Mouse (Mus musculus) intestine, postnatal 0 days (tissue): Measurements from ENCODE around the gene Plch2. TPM values are rescaled to one million over a fixed set of nuclear protein-coding genes. Genes with fewer than 3 reads are reported as not detected.

Source experiments
- ATAC-seq: fragments of 200-750 bp; cut with Nextera tagmentation; 2 replicates; pipeline ENCODE4 v1.8.0; 2017; ENCODE audit warnings: mild to moderate bottlenecking, moderate TSS enrichment, moderate library complexity
- H3K27ac ChIP-seq: fragments of 300-500 bp; sonication (generic); 2 replicates; pipeline ENCODE4 v1.5.1; 2014; ENCODE audit warnings: mild to moderate bottlenecking, low read depth, low read length, moderate library complexity
- H3K27me3 ChIP-seq: fragments of 300-500 bp; sonication (generic); replicated peaks from 2 replicates; pipeline ENCODE4 v1.6.1; 2014; ENCODE audit warnings: low read length, mixed read lengths; ENCODE audit not compliant: control insufficient read depth, insufficient read depth
- H3K36me3 ChIP-seq: fragments of 300-500 bp; sonication (generic); 2 replicates; pipeline ENCODE4 v1.6.1; 2014; ENCODE audit warnings: mild to moderate bottlenecking, moderate library complexity; ENCODE audit not compliant: control insufficient read depth, insufficient read depth
- H3K4me1 ChIP-seq: fragments of 300-500 bp; sonication (generic); replicated peaks from 2 replicates; pipeline ENCODE4 v1.6.1; 2014; ENCODE audit warnings: antibody characterized with exemption, low read length, mixed read lengths; ENCODE audit not compliant: control insufficient read depth, insufficient read depth
- H3K4me2 ChIP-seq: fragments of 300-500 bp; sonication (generic); replicated peaks from 2 replicates; pipeline ENCODE4 v1.6.1; 2014; ENCODE audit warnings: low read depth, mild to moderate bottlenecking, moderate library complexity
- H3K4me3 ChIP-seq: fragments of 300-500 bp; sonication (generic); 2 replicates; pipeline ENCODE4 v1.5.1; 2014; ENCODE audit warnings: low read depth, low read length
- H3K9ac ChIP-seq: fragments of 300-500 bp; sonication (generic); 2 replicates; pipeline ENCODE4 v1.6.1; 2014; ENCODE audit warnings: mild to moderate bottlenecking, low read depth, low read length
- H3K9me3 ChIP-seq: fragments of 300-500 bp; sonication (generic); 2 replicates; pipeline ENCODE4 v1.6.1; 2016; ENCODE audit warnings: mixed run types; ENCODE audit not compliant: control insufficient read depth
- CTCF ChIP-seq: sonication (generic); IDR thresholded peaks from 2 replicates; pipeline ENCODE4 v1.5.1; 2016; ENCODE audit warnings: low read depth, mild to moderate bottlenecking, control low read depth, antibody characterized with exemption, moderate library complexity
- WGBS: fragments of 180-500 bp; shearing (Covaris S2); extraction: QIAGEN DNeasy Blood & Tissue Kit; methylation state at CpG from one replicate; pipeline ENCODE4 v1.1.7; 2014; 5-methylcytosine and 5-hydroxymethylcytosine counted together
- polyA plus RNA-seq: library from polyadenylated mRNA; unstranded; fragments of >200 nt; fragmentation: Nextera tagmentation; extraction: Ambion mirVana; gene quantifications from 2 replicates; pipeline ENCODE4 v1.2.1, GENCODE M21; 2015

Plch2 gene
- polyA plus RNA-seq, 1 experiment from 2014 or later: 5.3 TPM

DNA sequence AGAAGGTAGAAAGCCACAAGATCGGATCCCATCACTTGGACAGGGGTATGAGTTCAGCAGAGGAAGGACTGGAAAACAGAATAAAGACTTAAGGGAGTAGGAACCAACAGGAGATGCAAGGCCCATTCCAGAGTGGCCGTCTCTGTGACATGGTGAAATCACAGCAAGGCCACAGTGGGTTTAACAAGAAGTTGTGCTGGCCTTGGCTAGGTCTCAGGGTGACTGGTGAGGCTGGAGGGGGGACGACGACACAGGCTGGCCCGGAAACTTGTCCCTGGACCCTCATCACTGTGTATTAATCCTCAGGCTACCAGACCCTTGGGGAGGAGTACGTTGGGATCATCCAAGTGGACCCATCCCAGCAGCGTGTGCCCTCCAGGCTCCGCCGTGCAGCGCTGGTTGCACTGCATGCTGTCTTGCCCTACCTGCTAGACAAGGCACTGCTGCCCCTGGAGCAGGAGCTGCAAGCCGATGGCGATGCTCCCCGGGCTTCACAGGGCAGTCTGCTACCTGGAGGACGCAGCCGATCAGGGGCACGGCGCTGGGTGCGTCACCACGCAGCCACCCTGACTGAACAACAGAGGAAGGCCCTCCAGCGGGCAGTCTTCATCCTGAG, 11.9 kb upstream of the Plch2 start:
- Histone ChIP-seq H3K4me2 (peak overlapping the region; percentile 75; the same call in 1 of the 2 replicates), H3K36me3 (peaks cover 43% of the 10 kb centered on the region), H3K27me3 (no peaks in the 10 kb centered on the region), H3K9ac (no peak overlapping the region), H3K4me3 (no peak overlapping the region), H3K9me3 (no peaks in the 10 kb centered on the region), H3K4me1 (peaks cover 5% of the 10 kb centered on the region), H3K27ac (no peak overlapping the region)
- no peak for ATAC-seq
- no peak; the same call in 1 of the 2 replicates for TF ChIP-seq CTCF
- WGBS: 88% methylated on average over 20 of the region's 20 CpGs

DNA sequence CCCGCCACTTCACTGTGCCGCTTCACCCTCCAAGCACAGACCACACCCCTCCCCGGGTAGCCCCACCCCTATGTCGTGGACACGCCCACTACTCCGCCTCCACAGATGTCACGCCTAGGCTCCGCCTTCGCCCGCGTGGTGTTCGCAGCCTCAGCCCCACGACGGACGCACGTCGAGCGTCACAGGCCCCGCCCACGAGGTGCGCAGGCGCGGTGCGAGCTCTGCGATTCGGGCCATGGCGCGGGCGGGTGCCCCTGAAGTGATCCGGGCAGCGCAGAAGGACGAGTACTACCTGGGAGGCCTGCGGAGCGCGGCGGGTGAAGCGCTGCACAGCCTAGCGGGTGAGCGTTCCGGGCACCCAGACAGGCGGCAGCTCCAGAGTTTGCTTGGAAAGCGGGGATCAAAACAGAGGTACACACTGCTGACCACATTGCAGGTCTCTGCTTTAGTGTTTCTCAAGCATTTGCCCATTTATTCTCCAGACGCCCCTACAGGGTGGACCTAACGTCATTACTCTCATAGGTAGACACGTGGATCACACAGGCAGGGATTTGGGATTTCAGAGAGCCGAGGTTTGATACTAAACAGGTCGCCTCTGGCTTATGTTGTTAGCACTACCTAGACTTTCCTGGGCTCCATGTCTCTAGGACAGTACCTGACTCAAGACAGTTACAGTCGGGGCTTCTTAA, 10.4 kb upstream of the Plch2 start, which contains the start of gene Pex10:
Gene Pex10, plus strand, starts transcription at position 183 of the 689 bp plus-strand sequence.
- no peak for TF ChIP-seq CTCF
- peak; percentile 76 for ATAC-seq
- Histone ChIP-seq H3K4me2 (peak within 1 kb of the TSS; percentile 75), H3K9ac (peak within 1 kb of the TSS; percentile 82), H3K36me3 (peaks cover 32% of the 10 kb centered on the region), H3K4me1 (peaks cover 5% of the 10 kb centered on the region), H3K9me3 (no peaks in the 10 kb centered on the region), H3K4me3 (peak within 1 kb of the TSS; percentile 72), H3K27ac (peak within 1 kb of the TSS; percentile 77), H3K27me3 (no peaks in the 10 kb centered on the region)
- under 1% methylated on average over 48 of the region's 48 CpGs for WGBS

DNA sequence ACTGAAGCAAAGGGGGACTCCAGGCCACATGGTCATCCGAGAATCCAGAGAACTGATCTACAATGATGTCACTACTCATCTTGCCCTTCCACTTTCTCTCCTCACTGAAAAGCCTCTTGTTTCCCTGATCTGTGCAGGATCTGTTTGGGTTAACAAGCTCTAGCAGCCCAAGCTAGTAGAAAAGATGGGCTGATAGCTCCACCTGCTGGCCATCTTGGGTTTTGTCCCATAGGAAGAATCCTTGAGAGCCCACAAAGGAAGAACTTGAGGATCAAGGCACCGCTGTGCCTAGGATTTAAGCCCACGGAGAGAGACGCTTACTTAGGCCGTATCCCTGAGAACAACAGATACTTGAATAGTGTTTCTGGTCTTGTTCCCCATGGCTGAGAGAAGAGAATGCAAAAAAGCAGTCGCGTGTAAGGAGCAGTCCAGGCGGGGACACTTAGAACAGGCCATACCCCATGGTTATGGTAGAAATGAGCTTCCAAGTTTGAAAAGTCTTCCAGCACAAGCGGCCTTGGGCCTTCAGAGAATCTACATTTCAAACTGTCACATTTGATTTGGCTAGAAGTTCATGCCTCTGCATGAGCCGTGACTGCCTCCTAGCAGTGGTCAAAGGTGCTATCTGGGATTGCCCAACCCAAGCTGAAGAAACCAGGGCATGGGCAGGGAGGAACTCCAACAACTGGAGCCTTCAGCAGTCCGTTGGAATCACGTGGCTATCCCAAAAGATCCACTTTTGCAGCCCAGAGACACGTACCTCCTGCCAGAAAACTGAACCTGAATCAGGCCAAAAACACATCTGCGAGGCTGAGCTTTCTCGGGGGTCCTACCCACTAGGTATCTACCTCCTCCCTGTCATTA, 9.6 kb upstream of the Plch2 start:
- H3K27me3 ChIP-seq: no peaks in the 10 kb centered on the region
- WGBS: 4% methylated on average over 15 of the region's 15 CpGs
- H3K4me3 ChIP-seq: peak overlapping the region; percentile 72
- H3K36me3 ChIP-seq: peaks cover 24% of the 10 kb centered on the region
- peak; percentile 71 for ATAC-seq
- peak overlapping the region; percentile 4; the same call in 1 of the 2 replicates for H3K27ac ChIP-seq
- H3K4me2 ChIP-seq: peak overlapping the region; percentile 75
- H3K9me3 ChIP-seq: no peaks in the 10 kb centered on the region
- H3K9ac ChIP-seq: no peak overlapping the region
- TF ChIP-seq CTCF: peak; percentile 91
- H3K4me1 ChIP-seq: peaks cover 6% of the 10 kb centered on the region

GRCm38 (mm10) chr4:155064474-155064873, 7.9 kb upstream of the Plch2 start:
- no peak for ATAC-seq
- peak; percentile 71 for TF ChIP-seq CTCF

DNA sequence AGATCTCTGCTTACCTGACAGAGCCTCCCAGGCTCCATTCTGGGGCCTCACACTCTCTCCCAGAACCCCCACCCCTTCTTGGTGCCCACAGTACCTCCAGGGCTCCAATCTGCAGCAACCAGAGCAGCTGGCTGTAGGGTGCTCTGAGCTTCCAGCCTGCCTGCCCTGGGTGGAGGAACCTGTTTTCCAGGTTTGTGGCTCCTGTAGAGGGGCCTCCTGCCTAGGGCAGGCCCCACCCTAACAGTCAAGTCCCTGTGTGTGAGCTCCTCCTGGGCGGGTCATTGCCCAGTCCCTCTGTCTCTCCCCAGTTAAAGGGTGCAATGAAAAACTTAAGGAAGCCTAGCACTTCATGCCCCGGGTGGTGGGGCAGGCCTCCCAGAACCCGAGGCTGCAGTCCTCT, 7.3 kb upstream of the Plch2 start:
- no peak for TF ChIP-seq CTCF
- Histone ChIP-seq H3K4me1 (peaks cover 9% of the 10 kb centered on the region), H3K27me3 (no peaks in the 10 kb centered on the region), H3K4me2 (peak overlapping the region; percentile 55), H3K9ac (0 out of 2 replicates have a peak overlapping the region, but pooled peaks have one; percentile 13), H3K9me3 (no peaks in the 10 kb centered on the region), H3K27ac (peak overlapping the region; percentile 67), H3K36me3 (peaks cover 4% of the 10 kb centered on the region), H3K4me3 (peak overlapping the region; percentile 31)
- peak; percentile 71 for ATAC-seq
- WGBS: 16% methylated on average over 3 of the region's 3 CpGs

More at GRCm38 (mm10) chr4:155064474-155064873, 7.9 kb upstream of the Plch2 start:
- Histone ChIP-seq H3K4me3 (no peak overlapping the region), H3K4me1 (peaks cover 9% of the 10 kb centered on the region), H3K27me3 (no peaks in the 10 kb centered on the region), H3K9ac (no peak overlapping the region), H3K4me2 (peak overlapping the region; percentile 55), H3K27ac (peak overlapping the region; percentile 67), H3K36me3 (peaks cover 7% of the 10 kb centered on the region), H3K9me3 (no peaks in the 10 kb centered on the region)
- WGBS: 41% methylated on average over 2 of the region's 2 CpGs

GRCm38 (mm10) chr4:155058325-155058724, 1.7 kb upstream of the Plch2 start:
- Histone ChIP-seq H3K36me3 (no peaks in the 10 kb centered on the region; the same call in 1 of the 2 replicates), H3K4me3 (no peak overlapping the region), H3K9me3 (no peaks in the 10 kb centered on the region), H3K27ac (no peak overlapping the region), H3K4me2 (0 out of 2 replicates have a peak overlapping the region, but pooled peaks have one; percentile 13), H3K27me3 (no peaks in the 10 kb centered on the region), H3K4me1 (peaks cover 4% of the 10 kb centered on the region; the same call in 1 of the 2 replicates), H3K9ac (no peak overlapping the region)
- WGBS: 36% methylated on average over 10 of the region's 10 CpGs
- no peak for ATAC-seq
- TF ChIP-seq CTCF: no peak
